Mouse (Mus musculus) embryonic stem cell, embryonic (primary cell): ENCODE measurements around the gene Kalrn.

Source experiments
- CTCF ChIA-PET, 4 experiments: fragments of 300-600 bp in 2 of 4; fragments of 350-600 bp in 2 of 4; sonication (Branson Sonifier 250); formaldehyde crosslinking; loops; one replicate each; lab custom pipeline; 2022; ENCODE audit warnings: inconsistent platforms in 2 of 4; lab: Charles Lee
- POLR2A ChIA-PET, 4 experiments: fragments of 300-600 bp in 2 of 4; fragments of 350-600 bp in 2 of 4; sonication (Branson Sonifier 250); formaldehyde crosslinking; loops; one replicate each; lab custom pipeline; 2022; ENCODE audit warnings: antibody characterized with exemption in 4 of 4, inconsistent platforms in 1 of 4; lab: Charles Lee

Kalrn gene

GRCm38 (mm10) chr16:34157386-34158135, 415.8 kb downstream of the Kalrn start:
- CTCF ChIA-PET, result no interaction called here

GRCm38 (mm10) chr16:34155696-34156095, 417.6 kb downstream of the Kalrn start:
- POLR2A ChIA-PET, result interaction anchor here in 1 of 4 experiments (5.7 kb wide), 1 partner anchor 19 kb away, joined by 36 read pairs; no protein-coding TSS in a partner anchor
- CTCF ChIA-PET, result no interaction called here

More at GRCm38 (mm10) chr16:34157386-34158135, 415.8 kb downstream of the Kalrn start:
- POLR2A ChIA-PET, result interaction anchor here in 3 of 4 experiments (0.7 to 5.7 kb wide), 6 partner anchors 10 to 107 kb away, joined by 3 to 36 read pairs (median 3); no protein-coding TSS in a partner anchor

- CTCF ChIA-PET, result interaction anchor here in 1 of 4 experiments (0.8 kb wide), 1 partner anchor 29 kb away, joined by 3 read pairs; no protein-coding TSS in a partner anchor
- POLR2A ChIA-PET, result interaction anchor here in 2 of 4 experiments (1.0 to 5.7 kb wide), 2 partner anchors 20 kb away, joined by 6 to 36 read pairs; no protein-coding TSS in a partner anchor
These were observed 418.4 kb downstream of the Kalrn start for GRCm38 (mm10) chr16:34154903-34155302.

GRCm38 (mm10) chr16:34151528-34152071, 421.7 kb downstream of the Kalrn start:
- ChIA-PET CTCF (no interaction called here), POLR2A (no interaction called here)

- ChIA-PET CTCF (no interaction called here), POLR2A (no interaction called here)
These were observed 431.7 kb downstream of the Kalrn start for GRCm38 (mm10) chr16:34141670-34142069.

GRCm38 (mm10) chr16:34135074-34135473, 438.3 kb downstream of the Kalrn start:
- POLR2A ChIA-PET, result interaction anchor here in 1 of 4 experiments (1.6 kb wide), 1 partner anchor 10 kb away, joined by 6 read pairs; no protein-coding TSS in a partner anchor
- CTCF ChIA-PET, result interaction anchor here in 2 of 4 experiments (0.6 to 1.1 kb wide), 2 partner anchors 10 to 58 kb away, joined by 3 read pairs; no protein-coding TSS in a partner anchor

- CTCF ChIA-PET, result interaction anchor here in 3 of 4 experiments (0.6 to 1.2 kb wide), 3 partner anchors 9 to 58 kb away, joined by 3 read pairs; no protein-coding TSS in a partner anchor
- POLR2A ChIA-PET, result interaction anchor here in 1 of 4 experiments (1.6 kb wide), 1 partner anchor 10 kb away, joined by 6 read pairs; no protein-coding TSS in a partner anchor
These were observed 438.7 kb downstream of the Kalrn start for GRCm38 (mm10) chr16:34134628-34135027.

GRCm38 (mm10) chr16:34125595-34125994, 447.7 kb downstream of the Kalrn start:
- CTCF ChIA-PET, result interaction anchor here (0.5 to 2.3 kb wide), 41 partner anchors 9 to 620 kb away, joined by 3 to 25 read pairs (median 3); partner anchors contain the start of gene Mylk (in 1 of the 4)
- POLR2A ChIA-PET, result interaction anchor here in 2 of 4 experiments (1.0 to 1.4 kb wide), 3 partner anchors 9 to 59 kb away, joined by 3 to 6 read pairs (median 4); no protein-coding TSS in a partner anchor

GRCm38 (mm10) chr16:34122486-34122885, 450.8 kb downstream of the Kalrn start:
- CTCF ChIA-PET, result interaction anchor here (0.6 to 2.1 kb wide), 6 partner anchors 10 to 250 kb away, joined by 3 to 6 read pairs (median 4); no protein-coding TSS in a partner anchor

GRCm38 (mm10) chr16:34121288-34121687, 452.0 kb downstream of the Kalrn start:
- ChIA-PET POLR2A (interaction anchor here in 1 of 4 experiments (1.7 to 1.8 kb wide), 2 partner anchors 17 to 54 kb away, joined by 4 to 5 read pairs; no protein-coding TSS in a partner anchor), CTCF (interaction anchor here in 3 of 4 experiments (0.6 to 2.9 kb wide), 6 partner anchors 9 to 133 kb away, joined by 3 to 6 read pairs (median 4); no protein-coding TSS in a partner anchor)

More at GRCm38 (mm10) chr16:34122486-34122885, 450.8 kb downstream of the Kalrn start:
- POLR2A ChIA-PET, result interaction anchor here in 1 of 4 experiments (1.7 kb wide), 1 partner anchor 52 kb away, joined by 4 read pairs; no protein-coding TSS in a partner anchor

- POLR2A ChIA-PET, result interaction anchor here in 1 of 4 experiments (0.8 to 1.8 kb wide), 5 partner anchors 13 to 93 kb away, joined by 3 to 5 read pairs (median 4); no protein-coding TSS in a partner anchor
- CTCF ChIA-PET, result interaction anchor here (0.5 to 2.9 kb wide), 8 partner anchors 8 to 170 kb away, joined by 3 to 6 read pairs (median 3); no protein-coding TSS in a partner anchor
These were observed 452.5 kb downstream of the Kalrn start for GRCm38 (mm10) chr16:34120801-34121201.

GRCm38 (mm10) chr16:34119844-34120243, 453.5 kb downstream of the Kalrn start:
- POLR2A ChIA-PET, result interaction anchor here in 1 of 4 experiments (1.0 to 1.2 kb wide), 2 partner anchors 24 to 94 kb away, joined by 3 read pairs; no protein-coding TSS in a partner anchor
- CTCF ChIA-PET, result interaction anchor here in 3 of 4 experiments (0.5 to 2.9 kb wide), 7 partner anchors 10 to 203 kb away, joined by 3 to 6 read pairs (median 3); no protein-coding TSS in a partner anchor

- POLR2A ChIA-PET, result no interaction called here
- CTCF ChIA-PET, result interaction anchor here in 2 of 4 experiments (0.8 to 2.9 kb wide), 4 partner anchors 65 to 299 kb away, joined by 3 to 11 read pairs (median 5); no protein-coding TSS in a partner anchor
These were observed 454.0 kb downstream of the Kalrn start for GRCm38 (mm10) chr16:34119370-34119769.

- POLR2A ChIA-PET, result interaction anchor here in 3 of 4 experiments (0.7 to 2.3 kb wide), 7 partner anchors 32 to 294 kb away, joined by 3 to 7 read pairs (median 3); no protein-coding TSS in a partner anchor
- CTCF ChIA-PET, result interaction anchor here (0.5 to 4.4 kb wide), 34 partner anchors 11 to 795 kb away, joined by 3 to 49 read pairs (median 4); no protein-coding TSS in a partner anchor
These were observed 458.7 kb downstream of the Kalrn start for GRCm38 (mm10) chr16:34114665-34115064.

- POLR2A ChIA-PET, result interaction anchor here (0.6 to 2.5 kb wide), 14 partner anchors 9 to 303 kb away, joined by 3 to 10 read pairs (median 4); no protein-coding TSS in a partner anchor
- CTCF ChIA-PET, result interaction anchor here (0.6 to 4.4 kb wide), 46 partner anchors 9 to 375 kb away, joined by 3 to 49 read pairs (median 4); no protein-coding TSS in a partner anchor
These were observed 460.2 kb downstream of the Kalrn start for GRCm38 (mm10) chr16:34113150-34113549.

- CTCF ChIA-PET, result interaction anchor here (0.6 to 4.4 kb wide), 43 partner anchors 9 to 375 kb away, joined by 3 to 49 read pairs (median 4); no protein-coding TSS in a partner anchor
These were observed 460.8 kb downstream of the Kalrn start for GRCm38 (mm10) chr16:34112490-34112889.

More at GRCm38 (mm10) chr16:34112490-34112889, 460.8 kb downstream of the Kalrn start:
- POLR2A ChIA-PET, result interaction anchor here in 3 of 4 experiments (0.6 to 2.5 kb wide), 14 partner anchors 11 to 378 kb away, joined by 3 to 10 read pairs (median 4); no protein-coding TSS in a partner anchor
